8 mouse cellular contexts compared by ENCODE assay signal in the genomic region with DNA sequence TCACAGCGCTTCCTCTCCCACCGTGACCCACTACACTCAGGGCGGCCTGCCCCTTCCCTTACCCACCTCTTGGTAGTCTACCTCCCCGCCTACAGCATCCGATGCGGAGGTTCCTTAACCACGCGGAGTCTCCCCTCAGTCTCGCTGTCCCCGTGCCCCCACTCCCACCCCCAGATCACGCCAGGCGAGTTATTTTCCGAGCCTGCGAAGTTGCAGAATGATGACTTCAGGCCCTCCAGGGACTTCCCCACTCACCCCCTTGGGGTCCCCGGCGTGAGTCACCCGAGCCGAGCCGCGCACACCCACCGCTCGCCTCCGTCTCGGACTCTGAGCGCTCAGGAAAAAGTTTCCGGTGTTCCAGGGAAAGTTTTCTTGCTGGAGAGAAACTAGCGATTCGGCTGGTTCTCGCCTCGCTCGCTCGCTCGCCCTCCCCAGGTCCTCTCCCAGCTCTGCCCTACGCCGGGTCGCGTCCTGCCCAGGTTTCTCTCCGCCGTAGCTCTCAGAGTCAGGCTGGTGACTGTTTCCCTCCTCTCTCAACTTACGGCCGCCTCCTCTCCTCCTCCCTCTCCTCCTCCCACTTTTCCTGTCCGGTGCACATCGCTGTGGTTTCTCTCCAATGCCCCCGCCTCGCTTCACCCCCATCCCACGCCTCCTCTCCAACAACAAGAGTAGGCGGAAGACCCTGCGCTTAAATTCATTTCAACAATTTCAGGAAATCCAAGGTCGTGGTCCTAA.
DNase-seq lines count a peak whose midpoint lies in the region; ATAC-seq lines count a peak whose summit lies in the region.

No protein-coding gene starts in this region.

- H3K9ac ChIP-seq in heart, embryonic 13.5 days: peak overlapping the region; percentile 83
- peak overlapping the region; percentile 77 for H3K9ac ChIP-seq in kidney, embryonic 15.5 days

- peak; percentile 6 to 21 for DNase-seq in left cerebral cortex, adult 18-20 months (ENCODE audit: low spot score in 2 of 2)
- DNase-seq in left cerebral cortex, adult 8-10 months (ENCODE audit: low spot score in 2 of 2): no peak
- peak; percentile 87 for DNase-seq in embryo, embryonic 10 days (ENCODE audit: low spot score)
- DNase-seq in lung, postnatal 25 days (ENCODE audit: low spot score): peak; percentile 59
- peak; percentile 40 for DNase-seq in ovary, postnatal 36 days (ENCODE audit: low spot score)
- DNase-seq in frontal cortex, postnatal 25 days (ENCODE audit: low spot score in 2 of 2): no peak

- peaks cover 2% of the 10 kb centered on the region; the same call in 1 of the 2 replicates for H3K27me3 ChIP-seq in heart, embryonic 13.5 days (replicated peaks)
- H3K27me3 ChIP-seq in kidney, embryonic 15.5 days: no peaks in the 10 kb centered on the region

- H3K36me3 ChIP-seq in heart, embryonic 13.5 days: no peaks in the 10 kb centered on the region
- H3K36me3 ChIP-seq in kidney, embryonic 15.5 days: 0 out of 2 replicates have a peak, but pooled peaks cover 7% of the 10 kb centered on the region

- under 1% methylated on average over 49 of the region's 49 CpGs for WGBS in heart, embryonic 13.5 days
- under 1% methylated on average over 49 of the region's 49 CpGs for WGBS in kidney, embryonic 15.5 days

- peak overlapping the region; percentile 80 for H3K27ac ChIP-seq in heart, embryonic 13.5 days (replicated peaks)
- H3K27ac ChIP-seq in kidney, embryonic 15.5 days: peak overlapping the region; percentile 96

- H3K4me3 ChIP-seq in heart, embryonic 13.5 days: peak overlapping the region; percentile 77
- peak overlapping the region; percentile 76 for H3K4me3 ChIP-seq in kidney, embryonic 15.5 days (replicated peaks)

- H3K4me1 ChIP-seq in heart, embryonic 13.5 days: peaks cover 31% of the 10 kb centered on the region
- peaks cover 52% of the 10 kb centered on the region for H3K4me1 ChIP-seq in kidney, embryonic 15.5 days

- 0 out of 2 replicates have a peak, but pooled peaks have one; percentile 19 for ATAC-seq in heart, embryonic 13.5 days (ENCODE audit: extremely low read depth, insufficient number of reproducible peaks, low FRiP score, low TSS enrichment)
- peak; percentile 86 for ATAC-seq in kidney, embryonic 15.5 days (replicated peaks; ENCODE audit: low FRiP score)

- peak overlapping the region; percentile 97 for H3K4me2 ChIP-seq in heart, embryonic 13.5 days
- H3K4me2 ChIP-seq in kidney, embryonic 15.5 days: peak overlapping the region; percentile 78

- no peaks in the 10 kb centered on the region for H3K9me3 ChIP-seq in heart, embryonic 13.5 days
- H3K9me3 ChIP-seq in kidney, embryonic 15.5 days (replicated peaks): no peaks in the 10 kb centered on the region

Comparison
In these comparisons a context has a peak if more than half of its experiments do, and no peak if none do; other contexts are left out.
1. DNase-seq: peak in left cerebral cortex, adult 18-20 months (2 of 2), embryo, embryonic 10 days (single experiment), lung, postnatal 25 days (single experiment) and ovary, postnatal 36 days (single experiment); none in left cerebral cortex, adult 8-10 months (0 of 2) and frontal cortex, postnatal 25 days (0 of 2).